Mouse (Mus musculus): ENCODE measurements at regions not wholly inside any gene's neighbourhood (a gene's known extent, or its start where the extent isn't known, plus 50 kb on each side); places are given as distances from the start of the nearest gene placed in this dataset.
"Not testable (repeated sequence)": the region's sequence is repeated elsewhere in the genome, so short reads cannot be mapped to it uniquely, and the experiment has no call there.

GRCm38 (mm10) chr8:103693531-103693930 is 407.9 kb upstream of the Cdh5 start:
- no peak overlapping the region for H3K9ac ChIP-seq (ENCODE audit: low read depth, low read length)
- 98% methylated on average over 8 of the region's 8 CpGs for WGBS
- no peak for DNase-seq (ENCODE audit: low spot score)
- peaks cover 7% of the 10 kb centered on the region for H3K4me1 ChIP-seq (ENCODE audit: control insufficient read depth, insufficient read depth, low read length)
- no peaks in the 10 kb centered on the region for H3K27me3 ChIP-seq (replicated peaks; ENCODE audit: control insufficient read depth, insufficient read depth, low read length)
- no peak overlapping the region for H3K4me2 ChIP-seq (ENCODE audit: low read depth, low read length)
- H3K4me3 ChIP-seq (ENCODE audit: low read depth, low read length), result no peak overlapping the region
- no peak overlapping the region for H3K27ac ChIP-seq (replicated peaks; ENCODE audit: low read depth, low read length)
- H3K36me3 ChIP-seq (ENCODE audit: control insufficient read depth, insufficient read depth, low read length), result no peaks in the 10 kb centered on the region
- ATAC-seq (ENCODE audit: low read depth), result no peak
- 0 out of 2 replicates have a peak, but pooled peaks cover 6% of the 10 kb centered on the region for H3K9me3 ChIP-seq (ENCODE audit: control insufficient read depth, low read length)

- ATAC-seq (ENCODE audit: low read depth), result peak; percentile 47; the same call in 1 of the 2 replicates
- Histone ChIP-seq H3K27ac (replicated peaks; ENCODE audit: low read depth, low read length) (no peak overlapping the region), H3K4me2 (ENCODE audit: low read depth, low read length) (no peak overlapping the region), H3K9me3 (ENCODE audit: control insufficient read depth, low read length) (0 out of 2 replicates have a peak, but pooled peaks cover 7% of the 10 kb centered on the region), H3K36me3 (ENCODE audit: control insufficient read depth, insufficient read depth, low read length) (no peaks in the 10 kb centered on the region), H3K9ac (ENCODE audit: low read depth, low read length) (no peak overlapping the region), H3K4me3 (ENCODE audit: low read depth, low read length) (no peak overlapping the region), H3K4me1 (ENCODE audit: control insufficient read depth, insufficient read depth, low read length) (peaks cover 7% of the 10 kb centered on the region), H3K27me3 (replicated peaks; ENCODE audit: control insufficient read depth, insufficient read depth, low read length) (no peaks in the 10 kb centered on the region)
- DNase-seq (ENCODE audit: low spot score), result peak; percentile 30
- 42% methylated on average over 7 of the region's 7 CpGs for WGBS
Measured at GRCm38 (mm10) chr8:103694331-103694891, 407.0 kb upstream of the Cdh5 start.

GRCm38 (mm10) chr8:103699016-103699520 is 402.4 kb upstream of the Cdh5 start:
- Histone ChIP-seq H3K4me2 (ENCODE audit: low read depth, low read length) (no peak overlapping the region), H3K27ac (replicated peaks; ENCODE audit: low read depth, low read length) (no peak overlapping the region), H3K4me1 (ENCODE audit: control insufficient read depth, insufficient read depth, low read length) (peaks cover 6% of the 10 kb centered on the region), H3K36me3 (ENCODE audit: control insufficient read depth, insufficient read depth, low read length) (no peaks in the 10 kb centered on the region), H3K27me3 (replicated peaks; ENCODE audit: control insufficient read depth, insufficient read depth, low read length) (no peaks in the 10 kb centered on the region), H3K9me3 (ENCODE audit: control insufficient read depth, low read length) (0 out of 2 replicates have a peak, but pooled peaks cover 7% of the 10 kb centered on the region), H3K9ac (ENCODE audit: low read depth, low read length) (no peak overlapping the region), H3K4me3 (ENCODE audit: low read depth, low read length) (no peak overlapping the region)
- DNase-seq (ENCODE audit: low spot score) (no peak), ATAC-seq (ENCODE audit: low read depth) (no peak)
- WGBS, result 83% methylated on average over 1 of the region's 1 CpGs

- no peaks in the 10 kb centered on the region for H3K27me3 ChIP-seq (replicated peaks; ENCODE audit: control insufficient read depth, insufficient read depth, low read length)
- H3K36me3 ChIP-seq (ENCODE audit: control insufficient read depth, insufficient read depth, low read length), result no peaks in the 10 kb centered on the region
- H3K4me2 ChIP-seq (ENCODE audit: low read depth, low read length), result no peak overlapping the region
- no peak overlapping the region for H3K27ac ChIP-seq (replicated peaks; ENCODE audit: low read depth, low read length)
- H3K9ac ChIP-seq (ENCODE audit: low read depth, low read length), result no peak overlapping the region
- H3K9me3 ChIP-seq (ENCODE audit: control insufficient read depth, low read length), result peaks cover 17% of the 10 kb centered on the region; the same call in 1 of the 2 replicates
- no peak overlapping the region for H3K4me3 ChIP-seq (ENCODE audit: low read depth, low read length)
- ATAC-seq (ENCODE audit: low read depth) (no peak), DNase-seq (ENCODE audit: low spot score) (no peak)
- no peaks in the 10 kb centered on the region for H3K4me1 ChIP-seq (ENCODE audit: control insufficient read depth, insufficient read depth, low read length)
- 62% methylated on average over 2 of the region's 2 CpGs for WGBS
Measured at GRCm38 (mm10) chr8:103702236-103702635, 399.2 kb upstream of the Cdh5 start.

GRCm38 (mm10) chr8:103706084-103706483 is 395.3 kb upstream of the Cdh5 start:
- Histone ChIP-seq H3K4me1 (ENCODE audit: control insufficient read depth, insufficient read depth, low read length) (no peaks in the 10 kb centered on the region), H3K4me2 (ENCODE audit: low read depth, low read length) (no peak overlapping the region), H3K9me3 (ENCODE audit: control insufficient read depth, low read length) (peaks cover 10% of the 10 kb centered on the region; the same call in 1 of the 2 replicates), H3K36me3 (ENCODE audit: control insufficient read depth, insufficient read depth, low read length) (no peaks in the 10 kb centered on the region), H3K4me3 (ENCODE audit: low read depth, low read length) (no peak overlapping the region), H3K9ac (ENCODE audit: low read depth, low read length) (no peak overlapping the region), H3K27me3 (replicated peaks; ENCODE audit: control insufficient read depth, insufficient read depth, low read length) (no peaks in the 10 kb centered on the region), H3K27ac (replicated peaks; ENCODE audit: low read depth, low read length) (no peak overlapping the region)
- DNase-seq (ENCODE audit: low spot score) (no peak), ATAC-seq (ENCODE audit: low read depth) (no peak)
- WGBS, result 79% methylated on average over 2 of the region's 2 CpGs

GRCm38 (mm10) chr8:103710871-103711270 is 390.6 kb upstream of the Cdh5 start:
- not testable (repeated sequence) for H3K36me3 ChIP-seq (ENCODE audit: control insufficient read depth, insufficient read depth, low read length); ATAC-seq (ENCODE audit: low read depth); H3K27ac ChIP-seq (replicated peaks; ENCODE audit: low read depth, low read length); H3K4me2 ChIP-seq (ENCODE audit: low read depth, low read length); H3K9me3 ChIP-seq (ENCODE audit: control insufficient read depth, low read length); H3K27me3 ChIP-seq (replicated peaks; ENCODE audit: control insufficient read depth, insufficient read depth, low read length); H3K4me3 ChIP-seq (ENCODE audit: low read depth, low read length); DNase-seq (ENCODE audit: low spot score); H3K4me1 ChIP-seq (ENCODE audit: control insufficient read depth, insufficient read depth, low read length); H3K9ac ChIP-seq (ENCODE audit: low read depth, low read length)
- whole genome bisulfite sequencing, result 85% methylated on average over 7 of the region's 7 CpGs

GRCm38 (mm10) chr8:103717723-103718122 is 383.7 kb upstream of the Cdh5 start:
- DNase-seq (ENCODE audit: low spot score) (no peak), ATAC-seq (ENCODE audit: low read depth) (no peak)
- Histone ChIP-seq H3K36me3 (ENCODE audit: control insufficient read depth, insufficient read depth, low read length) (no peaks in the 10 kb centered on the region), H3K4me2 (ENCODE audit: low read depth, low read length) (no peak overlapping the region), H3K4me3 (ENCODE audit: low read depth, low read length) (no peak overlapping the region), H3K27ac (replicated peaks; ENCODE audit: low read depth, low read length) (no peak overlapping the region), H3K4me1 (ENCODE audit: control insufficient read depth, insufficient read depth, low read length) (no peaks in the 10 kb centered on the region), H3K9ac (ENCODE audit: low read depth, low read length) (no peak overlapping the region), H3K9me3 (ENCODE audit: control insufficient read depth, low read length) (0 out of 2 replicates have a peak, but pooled peaks cover 4% of the 10 kb centered on the region), H3K27me3 (replicated peaks; ENCODE audit: control insufficient read depth, insufficient read depth, low read length) (no peaks in the 10 kb centered on the region)
- WGBS, result 65% methylated on average over 4 of the region's 4 CpGs

GRCm38 (mm10) chr8:103733466-103733865 is 368.0 kb upstream of the Cdh5 start:
- no peaks in the 10 kb centered on the region for H3K36me3 ChIP-seq (ENCODE audit: control insufficient read depth, insufficient read depth, low read length)
- no peaks in the 10 kb centered on the region for H3K4me1 ChIP-seq (ENCODE audit: control insufficient read depth, insufficient read depth, low read length)
- no peak overlapping the region for H3K9ac ChIP-seq (ENCODE audit: low read depth, low read length)
- H3K9me3 ChIP-seq (ENCODE audit: control insufficient read depth, low read length), result no peaks in the 10 kb centered on the region
- DNase-seq (ENCODE audit: low spot score) (no peak), ATAC-seq (ENCODE audit: low read depth) (no peak)
- H3K4me2 ChIP-seq (ENCODE audit: low read depth, low read length), result no peak overlapping the region
- WGBS, result 88% methylated on average over 3 of the region's 3 CpGs
- H3K27me3 ChIP-seq (replicated peaks; ENCODE audit: control insufficient read depth, insufficient read depth, low read length), result no peaks in the 10 kb centered on the region
- H3K4me3 ChIP-seq (ENCODE audit: low read depth, low read length), result no peak overlapping the region
- H3K27ac ChIP-seq (replicated peaks; ENCODE audit: low read depth, low read length), result no peak overlapping the region

- ATAC-seq (ENCODE audit: low read depth), result no peak
- peak; percentile 79 for DNase-seq (ENCODE audit: low spot score)
- Histone ChIP-seq H3K4me1 (ENCODE audit: control insufficient read depth, insufficient read depth, low read length) (peaks cover 6% of the 10 kb centered on the region; the same call in 1 of the 2 replicates), H3K9me3 (ENCODE audit: control insufficient read depth, low read length) (no peaks in the 10 kb centered on the region), H3K9ac (ENCODE audit: low read depth, low read length) (no peak overlapping the region), H3K4me2 (ENCODE audit: low read depth, low read length) (no peak overlapping the region), H3K4me3 (ENCODE audit: low read depth, low read length) (no peak overlapping the region), H3K27me3 (replicated peaks; ENCODE audit: control insufficient read depth, insufficient read depth, low read length) (no peaks in the 10 kb centered on the region), H3K27ac (replicated peaks; ENCODE audit: low read depth, low read length) (no peak overlapping the region), H3K36me3 (ENCODE audit: control insufficient read depth, insufficient read depth, low read length) (no peaks in the 10 kb centered on the region)
- WGBS, result 54% methylated on average over 8 of the region's 8 CpGs
Measured at GRCm38 (mm10) chr8:103738330-103738729, 363.1 kb upstream of the Cdh5 start.
